Mouse (Mus musculus) E14TG2a.4 (cell line): ENCODE measurements around the gene Mlana.

Experiments
- CTCF ChIP-seq: conservative IDR thresholded peaks from 2 replicates; pipeline ENCODE4 v1.5.1; 2014; ENCODE audit warnings: low read length
- NANOG ChIP-seq: IDR thresholded peaks from 2 replicates; pipeline ENCODE4 v1.6.1; 2014; ENCODE audit warnings: borderline replicate concordance, low read length, mixed read lengths
- POU5F1 ChIP-seq: IDR thresholded peaks from 2 replicates; pipeline ENCODE4 v1.6.1; 2014; ENCODE audit warnings: low read length, borderline replicate concordance

DNA sequence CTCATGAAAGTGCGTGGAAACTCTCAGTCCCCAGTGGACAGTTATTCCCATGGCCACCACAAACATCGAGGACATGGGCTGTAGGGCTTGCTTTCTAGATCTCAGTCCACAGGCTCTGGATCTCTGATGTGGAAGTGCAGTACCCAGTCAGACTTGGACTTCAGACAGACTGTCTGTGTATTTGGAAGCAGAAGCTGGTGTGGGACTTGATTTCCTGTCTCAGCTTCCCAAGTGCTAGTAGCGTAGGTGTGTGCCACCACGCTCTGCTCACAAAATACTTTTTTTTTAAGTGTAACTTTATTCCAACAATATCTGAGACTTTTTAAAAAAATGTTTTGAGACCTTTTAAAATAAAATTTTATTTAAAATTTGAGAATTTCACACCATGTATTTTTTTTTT, 1.3 kb upstream of the Mlana start:
- TF ChIP-seq NANOG (no peak), CTCF (no peak), POU5F1 (no peak)
